Mouse (Mus musculus) cerebellum, adult 2 months (tissue): Measurements from ENCODE around the gene Megf11.

Source experiments
- CTCF ChIP-seq: fragments of 200-500 bp; IDR thresholded peaks from 2 replicates; pipeline ENCODE4 v1.5.1; 2011; ENCODE audit warnings: low read depth, mild to moderate bottlenecking, control low read depth, low read length, moderate library complexity, borderline replicate concordance; ENCODE audit not compliant: insufficient read depth
- POLR2A ChIP-seq: fragments of 200-500 bp; IDR thresholded peaks from 2 replicates; pipeline ENCODE4 v1.6.1; 2011; ENCODE audit warnings: low read length, control low read depth, borderline replicate concordance; ENCODE audit not compliant: insufficient read depth

- TF ChIP-seq CTCF = no peak
- TF ChIP-seq POLR2A = no peak
These were observed 87.3 kb downstream of the Megf11 start for GRCm38 (mm10) chr9:64472743-64473142.
